ENCODE assay signal across 13 mouse cellular contexts in genomic region chr9:7870556-7871315, GRCm38 (mm10). TPM values are rescaled to one million over a fixed set of nuclear protein-coding genes. Genes with fewer than 3 reads are reported as not detected.
DNase-seq lines count a peak whose midpoint lies in the region; ATAC-seq and TF ChIP-seq lines count a peak whose summit lies in the region.
"Had no signal": no experiment of that assay in that cellular context is flagged by ENCODE, and none has a peak within 500 bp of the region (broad histone marks: within the 10 kb centered on the region; RNA-seq: fewer than 3 reads in every experiment).

No protein-coding gene starts in this region.

- H3K36me3 ChIP-seq in heart, postnatal 0 days (replicated peaks; ENCODE audit: control insufficient read depth, insufficient read depth, low read length): no peaks in the 10 kb centered on the region; the same call in 1 of the 2 replicates
- peaks cover 8% of the 10 kb centered on the region; the same call in 1 of the 2 replicates for H3K36me3 ChIP-seq in heart, embryonic 10.5 days
- H3K36me3 ChIP-seq in intestine, postnatal 0 days (ENCODE audit: control insufficient read depth, insufficient read depth): peaks cover 17% of the 10 kb centered on the region
- no peaks in the 10 kb centered on the region for H3K36me3 ChIP-seq in forebrain, postnatal 0 days (ENCODE audit: insufficient read depth)
- H3K36me3 ChIP-seq: hindbrain, embryonic 12.5 days; midbrain, embryonic 13.5 days had no signal

- ATAC-seq in heart, postnatal 0 days (ENCODE audit: insufficient read depth, low read depth): no peak
- 0 out of 2 replicates have a peak, but pooled peaks have one; percentile 21 for ATAC-seq in intestine, postnatal 0 days
- ATAC-seq in forebrain, postnatal 0 days: no peak

- no peak overlapping the region for H3K9ac ChIP-seq in heart, postnatal 0 days (replicated peaks; ENCODE audit: low read depth, low read length)
- 0 out of 2 replicates have a peak overlapping the region, but pooled peaks have one; percentile 18 for H3K9ac ChIP-seq in intestine, postnatal 0 days (ENCODE audit: low read depth, low read length)
- no peak overlapping the region for H3K9ac ChIP-seq in forebrain, postnatal 0 days
- H3K9ac ChIP-seq: hindbrain, embryonic 12.5 days; midbrain, embryonic 13.5 days had no signal

- H3K27ac ChIP-seq in heart, postnatal 0 days (ENCODE audit: low read depth): 0 out of 2 replicates have a peak overlapping the region, but pooled peaks have one; percentile 30
- H3K27ac ChIP-seq in heart, embryonic 10.5 days: no peak overlapping the region
- peak overlapping the region; percentile 76 for H3K27ac ChIP-seq in intestine, postnatal 0 days (ENCODE audit: low read depth, low read length)
- no peak overlapping the region for H3K27ac ChIP-seq in layer of hippocampus, adult 2 months
- H3K27ac ChIP-seq in forebrain, postnatal 0 days (ENCODE audit: low read depth, low read length): no peak overlapping the region
- H3K27ac ChIP-seq: hindbrain, embryonic 12.5 days; midbrain, embryonic 13.5 days had no signal

- DNase-seq in heart, postnatal 0 days (ENCODE audit: low spot score): no peak
- no peak for DNase-seq in heart, embryonic 10.5 days (ENCODE audit: low spot score)
- peak; percentile 50 to 53 for DNase-seq in B cell, adult 2 months
- DNase-seq in lung, postnatal 14 days: peak; percentile 42
- no peak for DNase-seq in layer of hippocampus, adult 2 months (ENCODE audit: low spot score in 2 of 2)
- DNase-seq in cerebellum, adult 9-11 months: no peak
- DNase-seq in forebrain, postnatal 0 days: no peak
- DNase-seq: gastrocnemius, postnatal 10 days; layer of hippocampus, postnatal 36 days had no signal

- H3K27me3 ChIP-seq in heart, postnatal 0 days (ENCODE audit: control insufficient read depth, insufficient read depth, low read length): no peaks in the 10 kb centered on the region
- no peaks in the 10 kb centered on the region for H3K27me3 ChIP-seq in heart, embryonic 10.5 days (ENCODE audit: insufficient read depth, poor library complexity, severe bottlenecking)
- no peaks in the 10 kb centered on the region for H3K27me3 ChIP-seq in intestine, postnatal 0 days (replicated peaks; ENCODE audit: control insufficient read depth, insufficient read depth, low read length)
- no peaks in the 10 kb centered on the region for H3K27me3 ChIP-seq in forebrain, postnatal 0 days (ENCODE audit: insufficient read depth, low read length)
- H3K27me3 ChIP-seq: hindbrain, embryonic 12.5 days had no signal

- no peak overlapping the region for H3K4me3 ChIP-seq in heart, postnatal 0 days (ENCODE audit: low read depth, low read length)
- H3K4me3 ChIP-seq in heart, embryonic 10.5 days: no peak overlapping the region
- no peak overlapping the region for H3K4me3 ChIP-seq in intestine, postnatal 0 days (ENCODE audit: low read depth, low read length)
- no peak overlapping the region for H3K4me3 ChIP-seq in layer of hippocampus, adult 2 months
- H3K4me3 ChIP-seq in forebrain, postnatal 0 days (ENCODE audit: low read depth, low read length): no peak overlapping the region
- H3K4me3 ChIP-seq: erythroblast, embryonic 14.5 days; hindbrain, embryonic 12.5 days; midbrain, embryonic 13.5 days had no signal

- TF ChIP-seq CTCF in heart, postnatal 0 days (IDR thresholded peaks at IDR 0.05; ENCODE audit: low read depth): no peak
- no peak for TF ChIP-seq CTCF in intestine, postnatal 0 days (IDR thresholded peaks at IDR 0.05; ENCODE audit: low read depth)
- no peak for TF ChIP-seq CTCF in layer of hippocampus, adult 2 months (conservative IDR thresholded peaks at IDR 0.05)
- TF ChIP-seq CTCF in forebrain, postnatal 0 days (IDR thresholded peaks at IDR 0.05; ENCODE audit: low read depth): no peak

- 88% methylated on average over 10 of the region's 10 CpGs for WGBS in heart, postnatal 0 days
- WGBS in heart, embryonic 10.5 days: 88% methylated on average over 10 of the region's 10 CpGs
- 74% methylated on average over 10 of the region's 10 CpGs for WGBS in intestine, postnatal 0 days
- 94% methylated on average over 10 of the region's 10 CpGs for WGBS in forebrain, postnatal 0 days

- H3K4me2 ChIP-seq in heart, postnatal 0 days (ENCODE audit: low read depth, low read length): 0 out of 2 replicates have a peak overlapping the region, but pooled peaks have one; percentile 4
- peak overlapping the region; percentile 76 for H3K4me2 ChIP-seq in intestine, postnatal 0 days (replicated peaks; ENCODE audit: low read depth)
- H3K4me2 ChIP-seq in forebrain, postnatal 0 days (ENCODE audit: low read depth): no peak overlapping the region
- H3K4me2 ChIP-seq: hindbrain, embryonic 12.5 days; midbrain, embryonic 13.5 days had no signal

- no peaks in the 10 kb centered on the region for H3K4me1 ChIP-seq in heart, postnatal 0 days (ENCODE audit: control insufficient read depth, insufficient read depth)
- H3K4me1 ChIP-seq in heart, embryonic 10.5 days: no peaks in the 10 kb centered on the region
- 0 out of 2 replicates have a peak, but pooled peaks cover 2% of the 10 kb centered on the region for H3K4me1 ChIP-seq in intestine, postnatal 0 days (replicated peaks; ENCODE audit: control insufficient read depth, insufficient read depth, low read length)
- no peaks in the 10 kb centered on the region for H3K4me1 ChIP-seq in forebrain, postnatal 0 days (ENCODE audit: insufficient read depth)

- TF ChIP-seq EP300 in heart, postnatal 0 days (IDR thresholded peaks at IDR 0.05; ENCODE audit: low read depth): no peak

- no peaks in the 10 kb centered on the region for H3K9me3 ChIP-seq in heart, postnatal 0 days (replicated peaks; ENCODE audit: control insufficient read depth, low read length)
- H3K9me3 ChIP-seq in heart, embryonic 10.5 days: no peaks in the 10 kb centered on the region
- no peaks in the 10 kb centered on the region for H3K9me3 ChIP-seq in intestine, postnatal 0 days (ENCODE audit: control insufficient read depth)
- no peaks in the 10 kb centered on the region for H3K9me3 ChIP-seq in forebrain, postnatal 0 days (ENCODE audit: low read length)
- H3K9me3 ChIP-seq: hindbrain, embryonic 12.5 days; midbrain, embryonic 13.5 days had no signal

RNA-seq across cellular contexts. Expression of gene Birc3, which starts 2.2 kb away (rescaled TPM):
- 7.1 and 7.2 TPM in 2 replicates for total RNA-seq in heart, postnatal 0 days (2014; rRNA removed; ENCODE audit: low replicate concordance)
- polyA plus RNA-seq in heart, postnatal 0 days (2015; fragmentation: Nextera tagmentation; extraction: Ambion mirVana): 3.9 and 4.4 TPM in 2 replicates
- 4.9 and 5.2 TPM in 2 replicates for polyA plus RNA-seq in heart, embryonic 10.5 days (2016; fragmentation: Nextera tagmentation; extraction: Ambion mirVana)
- 8.2 and 8.6 TPM in 2 replicates for polyA plus RNA-seq in intestine, postnatal 0 days (2015; fragmentation: Nextera tagmentation; extraction: Ambion mirVana)
- total RNA-seq in layer of hippocampus, adult 2 months (2021): 1 to 10 TPM; 1.1 to 3.0 TPM
- total RNA-seq in forebrain, postnatal 0 days (2014; rRNA removed): 2.5 and 3.6 TPM in 2 replicates
- 0.62 and 0.90 TPM in 2 replicates for polyA plus RNA-seq in forebrain, postnatal 0 days (2015; fragmentation: Nextera tagmentation; extraction: Ambion mirVana)

RNA-seq across cellular contexts. Expression of gene Birc2, which starts 33.9 kb away (rescaled TPM):
- total RNA-seq in heart, postnatal 0 days (2014; rRNA removed; ENCODE audit: low replicate concordance): 26.8 and 32.8 TPM in 2 replicates
- 21.3 and 23.0 TPM in 2 replicates for polyA plus RNA-seq in heart, postnatal 0 days (2015; fragmentation: Nextera tagmentation; extraction: Ambion mirVana)
- polyA plus RNA-seq in heart, embryonic 10.5 days (2016; fragmentation: Nextera tagmentation; extraction: Ambion mirVana): 23.6 and 24.2 TPM in 2 replicates
- 18.4 and 18.5 TPM in 2 replicates for polyA plus RNA-seq in intestine, postnatal 0 days (2015; fragmentation: Nextera tagmentation; extraction: Ambion mirVana)
- 10 to 100 TPM; 32.7 to 37.6 TPM for total RNA-seq in layer of hippocampus, adult 2 months (2021)
- total RNA-seq in forebrain, postnatal 0 days (2014; rRNA removed): 53.0 and 54.2 TPM in 2 replicates
- polyA plus RNA-seq in forebrain, postnatal 0 days (2015; fragmentation: Nextera tagmentation; extraction: Ambion mirVana): 23.8 and 28.8 TPM in 2 replicates

Comparison
In these comparisons a context has a peak if more than half of its experiments do, and no peak if none do; other contexts are left out.
1. H3K27ac ChIP-seq: peak in heart, postnatal 0 days (single experiment) and intestine, postnatal 0 days (single experiment); none in heart, embryonic 10.5 days (single experiment), layer of hippocampus, adult 2 months (single experiment) and forebrain, postnatal 0 days (single experiment).
2. DNase-seq: peak in B cell, adult 2 months (2 of 2) and lung, postnatal 14 days (single experiment); none in heart, postnatal 0 days (single experiment), heart, embryonic 10.5 days (single experiment), layer of hippocampus, adult 2 months (0 of 2), cerebellum, adult 9-11 months (single experiment) and forebrain, postnatal 0 days (single experiment).